Mouse (Mus musculus) gastrocnemius, adult 2 months (tissue): Measurements from ENCODE around the gene Bag1. TPM values are rescaled to one million over a fixed set of nuclear protein-coding genes. Genes with fewer than 3 reads are reported as not detected.

Experiments used
- DNase-seq: peaks from one replicate; pipeline ENCODE4 v3.0.0; 2022
- H3K27ac ChIP-seq: fragments of 200-600 bp; 2 replicates; pipeline ENCODE4 v1.8.1; 2022; ENCODE audit warnings: mild to moderate bottlenecking
- H3K4me3 ChIP-seq: fragments of 200-600 bp; 2 replicates; pipeline ENCODE4 v1.8.1; 2022; ENCODE audit warnings: mild to moderate bottlenecking, moderate library complexity
- CTCF ChIP-seq: fragments of 200-600 bp; IDR thresholded peaks from 2 replicates; pipeline ENCODE4 v1.8.1; 2022; ENCODE audit warnings: antibody characterized with exemption, mild to moderate bottlenecking, moderate library complexity
- intact Hi-C: fragments of 180-260 bp; cut with DNase I; formaldehyde crosslinking; loops from one replicate; pipeline ENCODE4 v1.15.1; 2025
- microRNA-seq: library from miRNA; unstranded; fragments of <30 nt; microRNA quantifications from one replicate; pipeline ENCODE4 v1.2.0, GENCODE M21; 2021
- total RNA-seq, 2 experiments: library from RNA; stranded (reverse); gene quantifications; 2 replicates each; pipeline ENCODE4 v1.2.3; 2021

Bag1 gene
- total RNA-seq, 2 experiments from 2014 or later = 201 to 232 TPM

DNA sequence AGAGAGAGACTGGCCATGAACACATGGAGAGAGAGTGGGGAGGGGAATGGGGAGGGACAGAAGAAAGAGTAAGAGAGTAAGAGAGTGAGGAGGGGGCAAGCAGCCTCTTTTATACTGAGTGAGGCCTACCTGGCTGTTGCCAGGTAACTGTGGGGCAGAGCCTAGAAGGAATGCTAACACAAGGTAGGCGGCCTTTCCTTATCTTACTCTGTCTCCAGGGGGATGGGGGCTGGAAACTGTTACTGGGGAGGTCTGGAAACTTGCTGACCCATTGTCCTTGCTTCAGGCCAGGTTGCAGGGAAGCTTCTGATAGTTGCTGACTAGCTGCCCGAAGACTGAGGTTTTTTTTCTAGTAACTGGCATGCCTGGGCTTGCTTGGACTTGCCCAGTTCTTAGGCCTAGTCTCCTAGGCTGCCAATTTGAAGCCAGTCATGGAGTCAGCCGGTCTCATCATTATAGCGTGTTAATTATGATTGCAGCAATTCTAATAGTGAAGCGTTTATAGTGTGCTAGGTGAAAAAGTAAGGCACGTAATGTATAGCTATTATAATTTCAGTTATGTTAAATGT, 49.5 kb downstream of the Bag1 start:
- intact Hi-C loops = no loop called here

DNA sequence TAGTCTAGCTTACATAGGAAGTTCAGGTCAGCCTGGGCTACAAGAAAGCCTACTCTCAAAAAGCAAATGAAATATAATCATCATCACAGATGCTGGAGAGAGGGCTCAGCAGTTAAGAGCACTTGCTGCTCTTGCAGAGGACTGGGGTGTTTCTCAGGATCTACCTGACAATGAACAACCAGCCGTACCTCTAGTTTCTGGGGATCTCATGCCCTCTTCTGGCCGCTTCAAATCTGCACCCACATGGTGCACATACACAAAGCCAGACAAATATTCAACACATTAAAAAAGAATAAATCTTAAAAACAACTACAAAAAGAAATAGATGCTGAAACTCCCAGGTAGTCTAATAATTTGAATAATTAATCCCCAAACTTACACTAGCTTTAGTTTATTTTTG, 52.4 kb downstream of the Bag1 start:
- TF ChIP-seq CTCF = no peak

More for the DNA sequence above, 49.5 kb downstream of the Bag1 start:
- no peak for TF ChIP-seq CTCF
- H3K4me3 ChIP-seq = no peak overlapping the region
- no peak overlapping the region for H3K27ac ChIP-seq
- no peak for DNase-seq

DNA sequence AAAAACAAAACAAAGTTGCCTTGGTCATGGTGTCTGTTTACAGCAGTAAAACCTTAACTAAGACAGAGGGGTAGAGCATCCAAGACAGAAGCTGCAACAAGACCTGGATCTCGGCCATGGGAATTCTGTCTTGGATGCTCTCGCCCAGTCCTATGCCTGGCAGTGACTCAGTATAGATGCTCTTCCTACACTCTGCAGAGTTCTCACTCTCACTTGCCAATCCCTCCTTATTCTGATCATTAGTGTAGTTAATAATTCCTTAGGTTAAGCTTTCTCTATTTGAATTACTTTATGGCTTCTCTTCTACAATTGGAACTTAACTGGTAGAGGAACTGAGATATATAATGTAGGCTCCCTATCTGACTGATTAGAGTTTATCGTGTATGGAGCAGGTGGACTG, 53.0 kb downstream of the Bag1 start:
- intact Hi-C loops = no loop called here
- H3K27ac ChIP-seq = no peak overlapping the region
- no peak overlapping the region for H3K4me3 ChIP-seq
- no peak for TF ChIP-seq CTCF
- DNase-seq = no peak

More for the DNA sequence above, 52.4 kb downstream of the Bag1 start:
- Histone ChIP-seq H3K4me3 (no peak overlapping the region), H3K27ac (no peak overlapping the region)
- intact Hi-C loops = no loop called here
- no peak for DNase-seq

DNA sequence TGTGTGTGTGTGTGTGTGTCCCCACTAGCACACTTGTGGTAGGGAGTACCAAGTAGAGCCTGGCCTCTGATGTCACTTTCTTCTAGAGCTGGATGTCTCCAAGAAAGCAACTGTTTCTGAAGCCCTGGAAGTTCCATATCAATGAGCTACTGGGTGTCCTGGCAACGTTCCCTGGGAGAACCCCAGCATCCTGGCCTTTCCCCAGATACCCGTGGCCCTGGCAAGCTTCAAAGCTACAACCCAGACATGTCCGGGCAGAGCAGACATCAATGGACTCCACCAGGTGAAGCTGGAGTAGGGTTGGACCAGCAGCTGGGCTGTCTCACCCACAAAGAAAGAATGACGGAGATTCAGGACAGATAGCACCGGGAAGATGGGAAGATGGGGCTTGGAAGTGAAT, 56.9 kb downstream of the Bag1 start:
- no peak for DNase-seq
- no peak for TF ChIP-seq CTCF
- H3K27ac ChIP-seq = no peak overlapping the region
- intact Hi-C loops = no loop called here
- H3K4me3 ChIP-seq = no peak overlapping the region

DNA sequence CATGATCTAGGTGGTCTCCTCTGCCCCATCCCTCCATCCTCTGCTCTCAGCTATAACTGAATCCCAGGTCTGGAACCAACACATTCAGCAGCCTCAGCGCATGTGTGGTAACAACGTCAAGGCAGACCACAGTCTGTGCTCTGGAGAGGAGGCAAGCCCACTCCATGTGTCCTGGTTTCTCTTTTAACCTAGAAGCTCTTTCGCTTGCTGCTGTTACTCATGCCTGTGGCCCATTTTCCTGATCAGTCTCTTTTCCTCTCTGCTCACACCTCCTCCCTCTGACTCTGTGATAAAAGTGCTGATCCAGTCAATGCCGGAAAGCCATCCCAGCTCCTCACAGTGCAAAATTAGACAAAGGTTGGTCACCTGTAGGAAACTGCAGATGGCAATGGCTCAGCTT, 58.1 kb downstream of the Bag1 start:
- intact Hi-C loops = no loop called here
- no peak for TF ChIP-seq CTCF
- Histone ChIP-seq H3K4me3 (no peak overlapping the region), H3K27ac (peak overlapping the region; percentile 8; the same call in 1 of the 2 replicates)
- DNase-seq = no peak

DNA sequence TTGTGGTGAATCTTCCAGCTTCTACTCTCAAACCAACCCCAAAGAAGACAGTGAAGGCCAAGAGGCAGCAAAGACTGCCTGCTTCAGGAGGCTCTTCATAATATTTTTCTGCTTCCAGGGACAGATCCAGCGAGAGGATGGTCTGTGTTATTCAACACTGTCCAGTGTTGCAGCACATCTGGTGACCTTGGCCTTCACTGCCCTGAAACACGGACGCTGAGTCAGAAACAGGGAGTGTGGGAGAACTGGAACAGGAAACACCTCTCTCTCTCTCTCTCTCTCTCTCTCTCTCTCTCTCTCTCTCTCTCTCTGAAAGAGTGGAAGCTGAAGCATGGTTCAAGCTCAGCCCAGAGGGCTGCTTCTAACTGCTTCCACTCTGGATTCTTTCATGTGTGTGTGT, 58.8 kb downstream of the Bag1 start:
- Histone ChIP-seq H3K4me3 (no peak overlapping the region), H3K27ac (peak overlapping the region; percentile 65)
- TF ChIP-seq CTCF = no peak
- DNase-seq = peak; percentile 50
- intact Hi-C loops = no loop called here

DNA sequence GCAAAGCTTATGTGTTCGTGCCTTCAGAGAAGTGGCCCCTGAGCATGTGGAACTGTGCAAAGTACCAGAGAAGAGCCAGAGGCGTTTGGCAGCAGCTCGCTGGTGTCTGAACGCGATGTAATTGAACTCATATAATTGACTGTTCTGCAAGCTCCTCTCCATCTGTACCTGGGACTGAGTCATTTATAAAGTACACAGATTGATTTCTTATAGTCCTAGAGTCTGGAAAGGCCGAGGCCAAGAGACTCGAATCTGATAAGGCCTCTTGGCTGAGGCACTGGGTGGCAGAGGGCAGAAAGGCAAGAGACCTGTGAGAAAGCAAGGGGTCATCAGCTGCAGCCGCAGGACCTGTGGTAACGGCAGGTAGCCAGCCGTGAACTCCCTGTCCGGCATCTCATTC, 59.3 kb downstream of the Bag1 start:
- TF ChIP-seq CTCF = no peak
- intact Hi-C loops = no loop called here
- peak overlapping the region; percentile 65 for H3K27ac ChIP-seq
- DNase-seq = no peak
- H3K4me3 ChIP-seq = no peak overlapping the region

Small RNA genes within 50 kb of the gene (microRNA-seq; reads per million reads assigned to microRNA genes)
- gene Mir3094 = not detected

Other genes with a start within 250 kb of the Bag1 start
- 10 to 100 TPM; 14.2 to 15.3 TPM for gene Aptx, start 245.1 kb downstream of the Bag1 start, total RNA-seq
- gene Dnaja1, start 226.1 kb downstream of the Bag1 start, total RNA-seq = 10 to 100 TPM; 42.7 to 77.1 TPM
- gene Smu1, start 190.4 kb downstream of the Bag1 start, total RNA-seq = 10 to 100 TPM; 33.1 to 34.2 TPM
- gene B4galt1, start 94.3 kb downstream of the Bag1 start, total RNA-seq = 10 to 100 TPM; 30.5 to 42.2 TPM
- gene Spink4, start 28.2 kb downstream of the Bag1 start, total RNA-seq = not detected
- gene Chmp5, start 113 bp upstream of the Bag1 start, total RNA-seq = 10 to 100 TPM; 19.8 to 24.3 TPM
- gene Nfx1, start 22.6 kb upstream of the Bag1 start, total RNA-seq = 10 to 100 TPM; 22.6 to 22.7 TPM
- gene Aqp7, start 99.8 kb upstream of the Bag1 start, total RNA-seq = 10 to 100 TPM in 1 of 2 experiments, 1 to 10 TPM in 1; 9.3 to 11.2 TPM
- gene Aqp3, start 149.9 kb upstream of the Bag1 start, total RNA-seq = not detected
- gene Nol6, start 176.2 kb upstream of the Bag1 start, total RNA-seq = 10 to 100 TPM; 13.9 to 17.5 TPM
- 100 to 1,000 TPM; 152 to 193 TPM for gene Ube2r2, start 187.4 kb upstream of the Bag1 start, total RNA-seq